Mouse (Mus musculus): ENCODE measurements around the gene Atg7. TPM values are rescaled to one million over a fixed set of nuclear protein-coding genes. Genes with fewer than 3 reads are reported as not detected.

The Atg7 gene
- polyA plus RNA-seq, 1 experiment, result 16.8 TPM

DNA sequence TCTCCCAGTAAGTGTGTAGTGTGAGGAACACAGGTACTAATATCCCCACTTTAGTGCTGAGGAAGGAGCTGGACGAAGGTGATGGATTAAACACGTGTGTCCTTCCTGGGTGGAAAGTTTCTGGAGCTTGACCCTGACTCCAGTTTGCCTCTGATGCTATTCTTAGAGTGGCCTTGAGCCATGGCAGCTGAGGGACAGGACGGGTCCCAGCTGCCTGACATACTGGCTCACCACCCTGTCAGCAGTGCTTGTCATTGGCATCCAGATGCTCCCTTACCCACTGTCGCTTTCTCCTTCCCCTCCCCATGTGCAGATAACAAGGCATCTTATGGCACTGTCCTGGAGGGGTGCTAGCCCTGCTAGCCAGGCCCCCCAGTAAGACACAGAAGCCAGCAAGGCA, 196.0 kb downstream of the Atg7 start:
- no peak for DNase-seq (ENCODE audit: low read depth, low spot score)
- 88% methylated on average over 4 of the region's 4 CpGs for WGBS

DNA sequence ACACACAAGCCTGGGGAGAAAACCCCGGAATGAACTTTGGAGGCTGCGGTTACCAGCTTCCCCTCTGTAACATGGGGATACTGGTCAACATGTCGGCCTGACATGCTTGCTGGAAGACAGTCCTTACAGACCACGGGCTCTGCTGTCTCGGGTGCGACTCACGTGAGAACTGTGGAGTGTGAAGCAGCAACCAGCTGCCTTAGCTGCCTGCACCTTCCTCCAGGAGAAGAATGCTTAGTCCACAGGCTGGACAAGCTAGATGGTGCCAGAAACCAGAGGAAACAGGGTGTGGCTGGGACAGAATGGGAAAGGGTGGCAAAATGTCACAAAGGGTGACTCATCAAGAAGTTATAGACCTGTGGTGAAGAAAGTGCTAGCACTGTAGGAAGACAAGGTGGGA, 197.1 kb downstream of the Atg7 start:
- peak; percentile 54 for DNase-seq (ENCODE audit: low read depth, low spot score)
- 57% methylated on average over 7 of the region's 7 CpGs for WGBS

DNA sequence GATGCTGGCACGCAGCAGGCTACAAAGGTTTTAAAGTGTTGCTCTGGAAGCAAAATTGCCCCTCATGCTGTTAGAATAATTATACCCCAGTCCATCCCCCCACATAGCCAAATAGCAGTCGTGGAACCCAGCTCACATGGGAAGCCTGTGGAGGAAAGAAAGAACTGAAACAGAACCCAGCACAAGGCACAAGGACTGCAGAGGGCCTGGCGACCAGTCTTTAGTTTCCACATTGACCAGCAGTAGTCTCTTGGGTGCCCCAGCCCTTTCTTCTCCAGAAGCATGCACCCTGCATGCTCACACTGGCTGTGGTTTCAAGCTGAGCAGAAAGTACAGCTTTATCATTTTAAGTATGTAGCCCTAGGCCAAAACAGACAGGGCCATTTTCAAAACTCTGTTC, 199.2 kb downstream of the Atg7 start:
- no peak for DNase-seq (ENCODE audit: low read depth, low spot score)
- WGBS, result 79% methylated on average over 3 of the region's 3 CpGs

DNA sequence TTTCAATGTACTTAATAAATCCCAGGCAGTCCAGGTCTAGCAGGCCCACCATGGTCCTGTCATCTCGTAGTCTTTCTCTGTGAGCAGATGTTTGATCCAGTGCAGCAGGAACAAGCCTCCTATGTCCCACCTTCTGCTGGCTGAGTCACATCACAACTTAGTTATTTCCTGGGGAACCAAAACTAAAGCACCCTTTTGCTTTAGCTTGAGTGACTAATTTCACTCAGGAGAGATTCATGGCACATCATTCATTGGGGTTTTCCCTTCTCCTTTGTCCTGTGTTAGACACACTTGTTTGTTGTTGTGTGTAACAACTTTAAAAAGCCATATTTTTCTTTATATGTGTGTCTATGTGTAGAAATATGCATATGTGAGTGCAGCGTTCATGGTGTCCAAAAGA, 200.0 kb downstream of the Atg7 start:
- WGBS, result 97% methylated on average over 2 of the region's 2 CpGs
- DNase-seq (ENCODE audit: low read depth, low spot score), result no peak

DNA sequence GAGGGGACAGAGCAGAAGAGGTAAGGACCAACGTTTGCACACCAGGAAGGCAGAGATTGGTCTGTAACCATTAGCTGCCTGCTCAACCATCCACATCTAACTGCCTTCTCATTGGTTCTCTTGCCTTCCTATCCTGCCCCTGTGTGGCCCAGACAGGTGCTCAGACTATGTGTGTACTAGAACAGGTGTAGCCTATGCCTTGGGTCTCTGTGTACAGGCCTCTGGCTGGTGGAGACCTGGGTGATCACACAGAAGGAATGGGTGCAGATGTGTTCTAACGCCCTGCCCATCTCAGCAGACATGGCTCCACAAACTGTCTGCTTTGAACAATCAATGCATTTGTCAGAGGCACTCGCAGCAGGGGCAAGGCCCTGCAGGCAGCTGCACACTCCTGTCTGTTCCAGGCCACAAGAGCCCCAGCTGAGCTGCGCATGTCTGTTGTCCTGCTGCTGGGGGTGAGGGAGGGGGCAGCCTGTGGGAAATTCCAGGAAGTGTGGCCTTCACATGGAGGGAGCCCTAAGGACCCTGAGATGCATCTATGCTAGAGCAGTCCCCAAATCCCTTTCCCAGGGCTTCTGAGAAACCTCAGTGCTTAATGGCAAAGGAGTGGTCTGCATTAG, 203.4 kb downstream of the Atg7 start:
- DNase-seq (ENCODE audit: low read depth, low spot score), result no peak
- 72% methylated on average over 4 of the region's 4 CpGs for WGBS

DNA sequence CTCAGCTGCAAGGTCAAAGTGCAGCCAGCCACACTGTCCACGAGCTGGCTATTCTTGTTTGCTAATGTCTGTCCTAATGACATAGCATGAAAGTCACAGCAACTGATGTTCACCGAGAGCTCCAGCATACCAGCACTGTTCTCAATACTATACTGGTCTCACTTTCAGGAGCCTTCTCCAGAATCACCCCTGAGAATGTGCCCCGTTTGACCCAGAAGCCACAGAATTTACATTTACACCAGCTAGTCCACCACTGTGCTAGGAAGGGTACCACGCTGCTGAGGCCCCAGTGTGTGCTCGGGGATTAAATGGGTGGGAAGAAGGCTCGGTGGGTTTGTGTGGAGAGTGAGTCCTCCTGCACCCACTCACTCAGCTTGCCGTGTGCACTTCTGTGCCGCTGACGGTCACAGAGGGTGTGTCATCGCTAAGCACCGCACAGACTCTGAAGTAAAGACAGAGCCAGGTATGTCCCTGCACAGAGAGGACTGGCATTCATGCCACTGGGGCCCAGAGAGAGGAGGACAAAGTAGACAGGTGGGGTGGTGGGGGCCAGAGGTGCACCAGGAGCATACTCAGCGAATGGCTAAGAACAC, 204.8 kb downstream of the Atg7 start:
- no peak for DNase-seq (ENCODE audit: low read depth, low spot score)
- WGBS, result 77% methylated on average over 12 of the region's 12 CpGs

DNA sequence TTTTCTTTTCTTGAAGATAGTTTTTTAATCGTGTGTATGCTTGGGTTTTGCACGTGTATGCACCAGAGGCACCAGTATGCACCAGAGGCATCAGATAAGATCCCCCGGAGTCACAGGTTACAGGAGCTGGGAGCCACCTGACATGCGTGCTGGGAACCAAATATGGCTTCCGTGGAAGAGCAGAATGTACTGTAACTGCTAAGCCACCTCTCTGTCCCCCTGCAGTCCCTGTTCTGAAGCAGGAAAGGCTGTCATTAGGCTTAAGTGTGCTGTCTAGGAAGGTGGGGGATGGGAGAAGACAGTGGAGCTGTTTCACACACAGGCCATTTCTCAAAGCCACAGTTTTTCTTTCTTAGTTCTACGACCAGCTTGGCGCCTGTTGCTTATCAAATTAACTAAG, 205.9 kb downstream of the Atg7 start:
- DNase-seq (ENCODE audit: low read depth, low spot score), result no peak
- 71% methylated on average over 7 of the region's 7 CpGs for WGBS

DNA sequence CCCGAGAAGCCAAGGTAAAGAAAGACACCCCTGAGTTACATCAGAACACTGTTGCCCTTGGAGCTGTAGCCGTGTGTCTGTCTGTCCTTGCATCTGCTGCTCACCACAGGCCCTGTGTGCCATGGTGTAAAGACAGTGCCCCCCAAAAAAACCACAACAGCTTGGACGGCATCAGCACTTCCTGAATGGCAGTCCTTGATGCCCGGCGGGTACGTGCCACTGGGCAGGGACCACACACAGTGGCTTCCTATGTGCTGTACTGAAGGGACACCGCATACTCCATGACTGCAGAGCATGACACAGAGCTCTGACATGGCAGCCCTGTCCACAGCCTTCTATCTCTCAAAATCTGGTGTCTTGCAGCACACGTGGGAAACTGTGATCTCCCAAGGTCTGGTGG, 206.9 kb downstream of the Atg7 start:
- no peak for DNase-seq (ENCODE audit: low read depth, low spot score)
- WGBS, result 91% methylated on average over 8 of the region's 8 CpGs

DNA sequence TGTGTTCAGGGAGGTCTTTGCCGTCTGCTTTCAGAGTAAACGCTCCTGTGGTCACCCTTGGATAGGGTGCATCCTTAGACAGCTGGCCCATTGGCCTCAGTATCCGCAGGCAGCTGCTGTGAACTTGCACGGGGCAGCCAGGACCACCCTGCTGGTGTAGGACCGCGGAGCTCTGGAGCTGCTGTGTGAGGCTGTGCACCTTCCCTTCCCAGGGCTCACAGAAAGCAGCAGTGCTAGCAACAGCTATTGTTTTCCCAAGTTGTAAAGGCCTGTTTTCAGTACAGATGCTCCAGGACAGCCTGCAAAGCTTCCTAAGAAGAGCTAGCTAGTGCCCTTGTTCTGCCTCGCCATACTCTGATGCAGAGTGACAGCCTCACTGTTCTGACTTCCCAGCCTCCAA, 208.8 kb downstream of the Atg7 start:
- 75% methylated on average over 7 of the region's 7 CpGs for WGBS

DNA sequence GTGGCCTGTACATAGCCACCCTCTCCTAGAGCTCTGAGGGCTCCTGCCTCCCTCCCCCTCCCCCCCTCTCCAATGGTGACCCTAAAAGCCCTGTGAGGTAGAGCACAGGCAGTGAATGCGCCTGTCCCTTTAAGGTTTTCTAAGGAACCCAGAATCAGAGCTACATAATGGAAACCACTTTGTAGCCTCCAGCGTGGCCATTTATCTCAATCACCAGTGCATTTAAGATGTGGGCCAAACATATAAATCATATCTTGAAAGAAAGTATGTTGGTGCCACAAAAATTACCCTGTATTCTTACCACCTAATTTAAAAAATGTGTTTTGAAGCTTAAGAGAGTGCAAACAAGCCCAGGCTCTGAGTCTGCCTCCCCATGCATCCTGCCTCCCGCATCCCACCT, 209.8 kb downstream of the Atg7 start:
- 82% methylated on average over 3 of the region's 3 CpGs for WGBS
- DNase-seq (ENCODE audit: low read depth, low spot score), result no peak

More for the DNA sequence above, 208.8 kb downstream of the Atg7 start:
- DNase-seq (ENCODE audit: low read depth, low spot score), result no peak

DNA sequence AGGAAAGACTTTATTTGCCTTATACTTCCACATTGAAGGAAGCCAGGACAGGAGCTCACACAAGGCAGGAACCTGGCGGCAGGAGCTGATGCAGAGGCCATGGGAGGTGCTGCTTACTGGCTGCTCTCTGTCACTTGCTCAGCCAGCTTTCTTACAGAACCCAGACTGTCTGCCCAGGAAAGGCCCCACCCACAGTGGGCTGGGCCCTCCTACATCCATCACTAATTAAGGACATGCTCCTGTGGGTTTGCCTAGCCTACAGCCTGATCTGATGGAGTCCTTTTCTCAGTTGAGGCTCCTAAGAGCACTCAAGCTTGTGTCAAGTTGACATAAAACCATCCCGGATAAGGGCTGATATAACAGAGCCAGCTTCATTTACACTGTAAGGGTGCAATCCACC, 211.5 kb downstream of the Atg7 start:
- WGBS, result 58% methylated on average over 2 of the region's 2 CpGs
- DNase-seq (ENCODE audit: low read depth, low spot score), result no peak

DNA sequence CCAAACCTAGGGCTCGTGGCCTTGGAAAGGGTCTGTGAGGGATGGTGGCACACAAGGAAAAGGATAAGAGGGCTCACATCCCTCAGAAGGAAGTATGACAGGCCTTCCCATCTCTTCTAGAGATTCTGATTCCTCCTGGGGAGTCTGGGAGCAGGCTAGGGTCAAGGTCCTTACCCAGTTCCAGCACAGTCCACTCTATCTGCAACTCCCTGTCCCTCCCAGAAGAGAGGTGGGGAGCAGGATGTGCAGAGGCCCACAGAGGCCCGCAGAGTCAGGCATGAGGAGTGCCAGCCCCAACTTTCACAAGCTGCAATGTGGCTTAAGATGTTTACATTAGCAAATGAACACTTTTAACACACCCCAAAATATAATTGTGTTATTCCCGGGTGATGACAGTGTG, 212.7 kb downstream of the Atg7 start:
- no peak for DNase-seq (ENCODE audit: low read depth, low spot score)
- 18% methylated on average over 3 of the region's 3 CpGs for WGBS

DNA sequence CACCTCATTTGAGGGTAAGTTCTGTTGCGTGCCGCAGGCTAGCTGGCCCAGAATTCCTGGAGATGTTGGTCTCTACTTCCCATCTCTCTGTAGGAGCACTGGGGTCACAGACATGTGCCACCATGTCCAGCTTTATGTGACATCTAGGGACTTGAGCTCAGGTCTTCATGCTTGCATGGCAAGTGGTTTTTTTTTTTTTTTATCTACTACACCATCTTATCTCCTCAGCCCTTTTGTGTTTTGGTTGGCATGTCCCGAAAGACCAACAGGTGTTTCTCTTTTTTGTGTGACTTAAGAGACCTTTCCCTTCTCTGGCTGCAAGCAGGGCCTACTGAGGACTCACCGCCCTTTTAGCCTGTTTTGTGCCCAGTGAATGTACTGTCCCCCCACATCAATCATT, 213.6 kb downstream of the Atg7 start:
- WGBS, result 77% methylated on average over 4 of the region's 4 CpGs
- no peak for DNase-seq (ENCODE audit: low read depth, low spot score)

DNA sequence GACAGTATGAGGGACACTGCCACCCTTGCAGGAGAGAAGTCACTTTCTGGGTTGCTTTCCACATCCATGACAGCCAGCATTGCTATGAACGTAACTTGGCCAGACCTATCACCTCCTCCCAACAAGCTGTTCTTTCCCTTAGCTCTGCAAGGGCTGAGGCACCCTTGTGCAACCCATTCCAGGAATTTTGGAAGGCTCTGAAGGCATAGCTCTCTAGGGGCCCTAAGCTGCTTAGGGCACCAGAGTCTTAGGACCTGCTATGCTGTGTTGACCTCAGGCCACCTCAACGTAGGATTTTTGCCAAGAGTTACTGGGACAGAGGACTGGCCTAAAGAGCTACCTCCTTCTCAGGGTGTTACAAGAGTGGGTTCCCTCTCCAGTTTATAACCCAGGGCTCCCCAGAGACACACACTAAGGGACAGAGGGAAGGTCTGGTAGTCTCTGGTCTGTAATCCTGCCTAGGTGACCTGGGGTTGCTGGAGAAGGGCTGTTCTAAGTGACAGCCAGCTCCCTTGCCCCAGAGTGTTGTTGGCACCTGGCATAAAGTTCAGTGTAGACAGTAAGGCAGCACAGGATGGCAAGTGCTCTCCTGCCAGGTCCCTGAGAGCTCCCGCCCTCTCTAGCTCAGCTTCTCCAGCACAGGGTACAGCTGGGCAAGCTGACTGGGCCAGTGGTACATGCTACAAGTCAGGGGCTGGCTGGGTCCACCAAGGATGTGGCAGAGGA, 215.3 kb downstream of the Atg7 start:
- WGBS, result 82% methylated on average over 3 of the region's 3 CpGs
- no peak for DNase-seq (ENCODE audit: low read depth, low spot score)

DNA sequence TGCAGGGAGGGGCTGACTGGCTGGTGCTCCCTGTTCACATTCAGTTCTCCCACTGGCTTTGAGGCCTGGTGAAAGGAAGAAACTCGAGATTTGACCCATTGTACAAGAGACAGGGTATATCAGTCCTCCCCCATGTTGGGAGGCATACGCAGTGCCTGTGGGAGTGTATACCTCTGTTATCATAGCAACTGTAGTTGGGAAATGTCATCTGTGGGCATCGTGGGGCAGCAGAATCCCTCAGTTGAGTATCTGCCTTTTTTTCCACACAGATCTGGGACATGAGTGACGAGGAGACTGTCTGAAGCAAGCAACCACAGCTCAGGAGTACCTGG, 215.8 kb downstream of the Atg7 start:
- no peak for DNase-seq (ENCODE audit: low read depth, low spot score)
- 80% methylated on average over 4 of the region's 4 CpGs for WGBS

DNA sequence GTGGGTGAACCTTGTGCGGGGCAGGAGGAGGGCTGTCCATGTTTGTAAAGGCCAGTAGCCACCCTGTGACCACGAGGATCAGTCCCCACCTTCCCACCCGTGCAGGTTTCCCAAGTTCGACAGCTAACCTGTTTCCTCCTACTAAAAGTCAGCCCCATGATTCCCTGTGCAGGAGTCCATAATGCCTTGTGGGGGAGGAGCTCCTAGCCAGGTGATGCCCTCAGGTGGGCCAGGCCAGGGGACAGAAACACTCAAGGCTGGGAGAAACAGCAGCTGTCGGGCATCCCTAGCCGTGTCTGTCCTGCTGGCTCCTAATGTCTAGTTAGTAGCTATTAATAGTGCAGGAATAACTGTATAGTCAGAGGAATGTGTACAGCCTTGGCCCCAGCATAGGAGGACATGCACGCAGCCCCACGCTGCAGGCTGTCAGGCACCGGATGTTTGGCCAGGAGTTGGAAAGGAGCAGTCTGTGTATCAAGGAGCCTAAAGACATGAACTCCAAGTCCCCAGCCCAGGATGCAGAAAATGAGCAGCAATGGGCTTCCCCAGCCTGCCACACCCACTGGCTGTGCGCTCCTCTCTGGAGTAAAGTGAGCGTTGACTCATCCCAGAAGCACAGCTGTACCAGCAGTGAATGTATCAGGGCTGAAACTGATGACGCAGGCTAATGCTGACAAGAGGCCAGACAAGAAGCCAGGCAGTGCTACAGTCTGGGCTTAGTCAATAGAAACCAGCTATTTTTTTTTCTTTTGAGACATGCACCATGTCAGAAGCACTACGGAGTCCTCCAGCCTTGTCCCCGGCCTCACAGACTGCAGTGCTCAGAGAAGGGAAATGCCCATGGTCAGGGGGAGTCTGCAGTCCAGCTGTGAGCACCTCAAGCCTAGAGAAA, 218.0 kb downstream of the Atg7 start:
- 71% methylated on average over 14 of the region's 14 CpGs for WGBS
- DNase-seq (ENCODE audit: low read depth, low spot score), result no peak

DNA sequence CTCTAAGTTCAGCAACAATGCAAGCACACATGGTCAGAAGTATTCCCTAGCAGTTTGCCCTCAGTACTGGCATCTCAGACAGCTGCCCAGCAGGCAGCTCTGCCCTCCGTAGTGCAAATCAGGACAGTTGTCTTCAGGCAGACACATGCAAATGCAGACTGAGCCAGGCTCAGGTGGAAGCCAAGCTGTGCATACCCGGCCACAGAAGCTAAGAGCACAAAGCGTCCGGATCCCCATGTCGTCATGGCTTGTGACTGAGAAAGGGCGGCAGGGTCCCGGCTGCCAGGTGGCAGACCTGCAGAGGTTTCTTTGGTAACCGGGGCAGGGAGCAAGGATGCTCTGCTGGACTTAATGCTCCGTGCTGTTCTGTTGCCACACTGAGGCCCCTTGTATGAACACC, 218.7 kb downstream of the Atg7 start:
- WGBS, result 77% methylated on average over 9 of the region's 9 CpGs
- DNase-seq (ENCODE audit: low read depth, low spot score), result no peak

DNA sequence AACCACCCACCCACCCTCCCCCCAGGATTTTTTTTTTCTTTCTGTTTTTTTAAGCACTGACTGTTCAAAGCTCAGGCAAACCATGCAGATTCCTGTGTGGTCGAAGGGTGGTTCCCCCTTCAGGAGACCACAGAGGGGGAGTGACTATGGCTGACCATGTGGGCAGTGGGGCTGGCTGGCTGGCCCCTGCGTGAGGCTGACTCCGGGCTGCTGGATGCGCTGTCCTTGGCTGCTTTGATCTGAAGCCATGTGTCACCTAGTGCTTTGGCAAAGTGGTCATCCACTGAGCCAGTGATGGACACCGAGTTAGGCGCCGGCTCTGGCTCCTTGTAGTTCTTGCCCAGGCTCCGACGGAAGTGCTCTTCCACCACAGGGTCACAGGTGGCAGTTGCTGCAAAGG, 219.1 kb downstream of the Atg7 start:
- WGBS, result 87% methylated on average over 9 of the region's 9 CpGs
- no peak for DNase-seq (ENCODE audit: low read depth, low spot score)

DNA sequence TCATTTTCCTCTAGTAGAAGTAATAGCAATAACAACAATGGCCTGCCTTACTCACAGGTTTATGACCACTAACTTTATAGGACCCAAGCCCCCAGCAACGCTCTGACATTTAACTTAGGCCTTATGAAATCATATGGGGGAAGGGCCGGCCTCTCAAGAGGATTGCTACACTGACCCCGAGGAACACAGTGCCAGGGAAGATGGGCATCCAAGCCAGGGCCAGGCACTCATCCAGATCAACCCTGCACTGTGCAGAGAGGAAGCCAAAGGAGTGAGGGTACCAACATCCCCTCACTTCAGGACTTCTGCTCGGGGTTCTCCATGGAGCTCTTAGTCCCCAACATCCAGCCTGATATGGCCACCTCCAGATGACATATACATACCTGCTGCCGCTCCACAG, 220.6 kb downstream of the Atg7 start:
- DNase-seq (ENCODE audit: low read depth, low spot score), result no peak
- WGBS, result 80% methylated on average over 5 of the region's 5 CpGs

DNA sequence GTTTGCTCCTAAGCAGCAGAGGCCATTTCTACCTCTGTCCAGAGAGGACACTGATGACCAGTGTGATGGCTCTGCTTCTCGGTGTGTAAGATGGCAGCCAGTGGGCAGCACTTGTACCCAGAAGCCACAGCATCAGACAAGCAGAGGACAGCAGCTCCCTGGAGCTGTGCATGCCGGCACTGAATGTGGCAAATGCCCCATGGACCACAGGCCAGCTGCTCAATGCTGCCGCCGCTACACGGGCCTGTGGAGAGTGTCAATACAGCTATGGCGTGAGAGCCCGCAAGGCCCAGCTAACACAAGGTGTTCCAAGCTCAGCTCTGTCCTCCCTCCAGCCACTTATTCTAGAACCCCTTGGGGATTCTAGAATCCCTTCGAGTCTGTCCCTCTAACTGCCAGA, 221.5 kb downstream of the Atg7 start:
- no peak for DNase-seq (ENCODE audit: low read depth, low spot score)
- WGBS, result 85% methylated on average over 8 of the region's 8 CpGs

DNA sequence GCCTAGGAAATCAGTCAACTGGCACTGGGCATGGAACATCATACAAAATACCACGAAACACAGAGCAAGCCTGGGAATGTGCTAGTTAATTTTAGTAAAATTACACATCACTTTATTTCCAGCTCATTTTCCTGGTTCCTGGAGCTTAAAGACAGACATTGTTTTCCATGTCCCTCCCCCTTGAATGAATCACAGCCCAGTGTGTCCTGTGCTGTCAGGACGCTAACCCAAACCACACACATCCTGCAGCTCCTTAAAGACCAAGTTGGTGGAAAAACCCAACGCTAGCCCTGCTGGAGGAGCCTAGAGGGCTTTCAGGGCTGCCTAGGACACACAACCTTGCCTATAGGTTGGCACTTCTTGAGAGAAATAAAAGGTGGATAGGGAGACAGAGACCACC, 223.2 kb downstream of the Atg7 start:
- WGBS, result 30% methylated on average over 3 of the region's 3 CpGs
- DNase-seq (ENCODE audit: low read depth, low spot score), result no peak

Measured in large intestine, adult 2 months (tissue).